Mouse (Mus musculus) hindbrain, embryonic 13.5 days (tissue): Measurements from ENCODE around the gene Nccrp1. TPM values are rescaled to one million over a fixed set of nuclear protein-coding genes. Genes with fewer than 3 reads are reported as not detected.
A peak's percentile ranks its signal among the peaks of the same experiment; 100 is the strongest.

Source experiments
- ATAC-seq: fragments of 200-750 bp; cut with Nextera tagmentation; 2 replicates; pipeline ENCODE4 v1.8.0; 2017; ENCODE audit warnings: moderate TSS enrichment; ENCODE audit not compliant: low FRiP score
- H3K27ac ChIP-seq: fragments of 300-500 bp; sonication (generic); 2 replicates; pipeline ENCODE4 v1.5.1; 2015; ENCODE audit warnings: inconsistent platforms, mild to moderate bottlenecking, moderate library complexity
- H3K27me3 ChIP-seq: fragments of 300-500 bp; sonication (generic); 2 replicates; pipeline ENCODE4 v1.6.1; 2015; ENCODE audit warnings: mild to moderate bottlenecking, inconsistent platforms
- H3K36me3 ChIP-seq: fragments of 300-500 bp; sonication (generic); 2 replicates; pipeline ENCODE4 v1.6.1; 2015; ENCODE audit warnings: mild to moderate bottlenecking, inconsistent platforms
- H3K4me1 ChIP-seq: fragments of 300-500 bp; sonication (generic); replicated peaks from 2 replicates; pipeline ENCODE4 v1.6.1; 2015; ENCODE audit warnings: inconsistent platforms
- H3K4me2 ChIP-seq: fragments of 300-500 bp; sonication (generic); 2 replicates; pipeline ENCODE4 v1.6.1; 2015; ENCODE audit warnings: inconsistent platforms, mild to moderate bottlenecking, moderate library complexity
- H3K4me3 ChIP-seq: fragments of 300-500 bp; sonication (generic); 2 replicates; pipeline ENCODE4 v1.5.1; 2015; ENCODE audit warnings: mild to moderate bottlenecking, inconsistent platforms
- H3K9ac ChIP-seq: fragments of 300-500 bp; sonication (generic); 2 replicates; pipeline ENCODE4 v1.6.1; 2015; ENCODE audit warnings: mild to moderate bottlenecking, inconsistent platforms
- H3K9me3 ChIP-seq: fragments of 300-500 bp; sonication (generic); 2 replicates; pipeline ENCODE4 v1.6.1; 2016; ENCODE audit warnings: inconsistent platforms
- WGBS: fragments of 180-500 bp; shearing (Covaris S2); methylation state at CpG from one replicate; pipeline ENCODE4 v1.1.7; 2015; 5-methylcytosine and 5-hydroxymethylcytosine counted together
- polyA plus RNA-seq: library from polyadenylated mRNA; unstranded; fragments of >200 nt; fragmentation: Nextera tagmentation; extraction: Ambion mirVana; gene quantifications from 2 replicates; pipeline ENCODE4 v1.2.1, GENCODE M21; 2015

The Nccrp1 gene
- polyA plus RNA-seq, 1 experiment from 2014 or later = not detected

DNA sequence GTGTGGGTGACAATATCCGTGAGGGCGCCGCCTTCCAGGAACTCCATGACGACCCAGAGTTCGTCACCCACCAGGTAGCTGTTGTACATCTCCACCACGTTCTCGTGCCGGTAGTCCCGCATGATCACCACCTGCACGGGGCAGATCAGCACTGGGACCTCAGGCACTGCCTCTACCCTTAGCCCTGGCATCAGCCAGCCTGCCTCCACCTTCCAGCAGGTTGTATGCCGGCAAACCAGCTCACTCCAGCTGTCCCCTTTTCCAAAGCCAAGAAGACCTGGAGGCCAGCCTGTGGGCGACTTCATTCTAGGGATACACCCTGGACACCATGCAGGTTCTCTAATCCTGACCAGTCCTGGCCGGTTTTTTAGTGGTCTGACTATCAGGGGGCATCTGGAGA, 15.9 kb upstream of the Nccrp1 start:
- Histone ChIP-seq H3K27ac (no peak overlapping the region), H3K4me1 (no peaks in the 10 kb centered on the region), H3K36me3 (peaks cover 92% of the 10 kb centered on the region), H3K4me2 (no peak overlapping the region), H3K4me3 (no peak overlapping the region), H3K9me3 (no peaks in the 10 kb centered on the region), H3K27me3 (no peaks in the 10 kb centered on the region), H3K9ac (no peak overlapping the region)
- ATAC-seq = no peak
- 93% methylated on average over 13 of the region's 13 CpGs for WGBS

DNA sequence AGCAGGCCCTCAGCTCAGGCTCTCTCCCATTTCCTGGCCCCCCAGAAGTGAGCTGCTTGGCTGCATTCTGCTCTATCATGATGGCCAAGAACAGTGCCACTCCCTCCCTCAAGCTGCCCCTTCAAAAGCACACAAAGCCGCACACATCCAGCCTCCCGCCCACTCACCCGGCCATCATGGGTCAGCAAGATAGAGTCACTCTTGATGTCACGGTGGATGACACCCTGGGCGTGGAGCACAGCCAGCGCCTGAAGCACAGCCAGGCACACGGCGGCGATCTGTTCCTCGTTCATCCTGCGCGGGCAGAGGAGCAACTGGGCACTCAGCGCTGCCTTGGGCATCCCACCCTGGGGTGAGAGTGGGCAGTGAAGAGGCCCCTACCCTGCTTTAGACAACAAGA, 15.3 kb upstream of the Nccrp1 start:
- no peaks in the 10 kb centered on the region for H3K4me1 ChIP-seq
- H3K4me2 ChIP-seq = no peak overlapping the region
- WGBS = 79% methylated on average over 13 of the region's 13 CpGs
- H3K27ac ChIP-seq = no peak overlapping the region
- H3K36me3 ChIP-seq = peaks cover 86% of the 10 kb centered on the region
- no peak overlapping the region for H3K4me3 ChIP-seq
- H3K9ac ChIP-seq = no peak overlapping the region
- H3K27me3 ChIP-seq = no peaks in the 10 kb centered on the region
- no peaks in the 10 kb centered on the region for H3K9me3 ChIP-seq
- ATAC-seq = no peak

DNA sequence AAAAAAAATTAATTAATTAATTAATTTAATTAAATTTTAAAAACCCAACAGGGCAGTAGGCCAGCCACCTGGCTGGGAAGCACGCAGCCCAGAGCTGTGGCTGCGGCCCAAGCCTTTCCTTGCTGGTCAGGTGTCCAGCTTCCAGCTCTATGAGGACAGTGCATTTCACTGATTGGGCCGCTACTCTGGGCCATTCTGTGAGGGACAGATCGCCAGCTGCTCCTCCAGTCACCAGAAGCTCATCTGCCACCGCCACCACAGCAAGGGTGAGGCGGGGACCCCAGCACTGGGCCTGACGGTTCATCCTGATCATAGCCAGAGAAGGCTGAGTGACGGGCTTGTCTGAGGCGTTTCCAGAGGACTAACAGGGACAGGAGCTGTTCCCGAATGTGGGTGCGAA, 14.9 kb upstream of the Nccrp1 start:
- no peaks in the 10 kb centered on the region for H3K4me1 ChIP-seq
- 91% methylated on average over 11 of the region's 11 CpGs for WGBS
- H3K9me3 ChIP-seq = no peaks in the 10 kb centered on the region
- no peak overlapping the region for H3K9ac ChIP-seq
- no peak overlapping the region for H3K27ac ChIP-seq
- no peak overlapping the region for H3K4me3 ChIP-seq
- peaks cover 82% of the 10 kb centered on the region for H3K36me3 ChIP-seq
- no peak overlapping the region for H3K4me2 ChIP-seq
- ATAC-seq = no peak
- H3K27me3 ChIP-seq = no peaks in the 10 kb centered on the region

DNA sequence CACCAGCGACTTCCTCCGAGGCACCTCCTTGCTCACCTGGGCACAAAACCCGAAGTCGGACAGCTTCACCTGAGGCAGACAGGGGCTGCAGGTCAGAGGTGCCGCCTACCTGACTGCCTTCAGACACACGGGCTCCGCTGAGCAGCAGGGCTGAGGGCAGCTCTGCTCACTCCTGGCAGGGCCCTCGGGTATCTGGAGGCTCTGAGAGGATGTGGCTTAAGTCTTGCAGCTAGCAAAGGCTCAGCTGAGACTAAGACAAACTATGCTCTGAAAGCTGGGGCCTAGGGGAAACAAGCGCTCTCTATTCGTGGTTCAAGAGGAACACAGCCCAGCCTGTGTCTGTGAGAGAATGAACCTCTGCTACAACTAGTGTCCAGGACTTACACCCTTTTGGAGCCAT, 13.8 kb upstream of the Nccrp1 start:
- WGBS = 96% methylated on average over 10 of the region's 10 CpGs
- ATAC-seq = no peak
- Histone ChIP-seq H3K4me2 (no peak overlapping the region), H3K4me3 (no peak overlapping the region), H3K27ac (no peak overlapping the region), H3K36me3 (peaks cover 71% of the 10 kb centered on the region), H3K27me3 (no peaks in the 10 kb centered on the region), H3K9ac (no peak overlapping the region), H3K9me3 (no peaks in the 10 kb centered on the region), H3K4me1 (peaks cover 3% of the 10 kb centered on the region; the same call in 1 of the 2 replicates)

DNA sequence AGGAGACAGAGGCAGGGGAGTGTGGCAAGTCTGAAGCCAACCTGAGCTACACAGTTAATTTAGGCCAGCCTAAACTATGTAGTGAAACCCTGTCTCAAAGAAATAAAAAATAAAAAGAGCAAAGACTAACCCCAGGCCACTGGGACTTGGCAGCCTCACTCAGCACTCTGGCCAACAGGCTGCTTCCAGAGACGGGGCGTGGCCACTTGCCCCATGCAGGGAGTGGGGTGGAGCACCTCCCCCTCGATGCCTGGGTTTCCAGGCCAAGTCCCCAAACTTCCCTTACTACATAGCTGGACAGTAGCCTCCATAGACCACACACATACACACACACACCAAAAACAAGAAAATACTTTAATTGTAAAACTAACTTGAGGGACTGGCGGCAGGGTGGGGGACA, 11.4 kb upstream of the Nccrp1 start:
- no peak overlapping the region for H3K4me3 ChIP-seq
- H3K27me3 ChIP-seq = no peaks in the 10 kb centered on the region
- WGBS = 71% methylated on average over 4 of the region's 4 CpGs
- H3K9me3 ChIP-seq = no peaks in the 10 kb centered on the region
- H3K4me1 ChIP-seq = peaks cover 5% of the 10 kb centered on the region; the same call in 1 of the 2 replicates
- H3K4me2 ChIP-seq = no peak overlapping the region
- H3K27ac ChIP-seq = no peak overlapping the region
- H3K9ac ChIP-seq = no peak overlapping the region
- no peak for ATAC-seq
- peaks cover 47% of the 10 kb centered on the region for H3K36me3 ChIP-seq

DNA sequence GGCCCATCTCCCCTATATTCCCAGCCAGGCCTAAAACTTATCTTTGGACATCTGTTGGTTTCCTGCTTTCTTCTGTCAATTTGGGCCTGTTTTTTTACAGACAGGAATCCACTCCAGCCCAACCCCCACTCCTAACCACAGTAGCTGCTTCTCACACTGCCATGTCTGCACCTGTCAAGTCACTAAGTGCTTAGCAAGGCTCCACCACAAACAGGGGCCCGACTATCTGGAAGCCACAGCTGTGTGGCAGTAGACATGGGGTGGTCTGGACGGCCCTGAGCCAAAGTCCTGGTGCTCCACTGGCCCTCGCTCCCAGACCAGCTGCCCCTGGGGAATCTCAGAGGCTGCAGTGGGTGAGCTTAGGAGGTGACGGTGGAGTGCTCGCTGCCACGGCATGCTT, 10.7 kb upstream of the Nccrp1 start:
- H3K27me3 ChIP-seq = no peaks in the 10 kb centered on the region
- no peak overlapping the region for H3K9ac ChIP-seq
- H3K9me3 ChIP-seq = no peaks in the 10 kb centered on the region
- 0 out of 2 replicates have a peak overlapping the region, but pooled peaks have one; percentile 48 for H3K27ac ChIP-seq
- no peak overlapping the region for H3K4me3 ChIP-seq
- no peak for ATAC-seq
- H3K36me3 ChIP-seq = peaks cover 39% of the 10 kb centered on the region
- WGBS = 88% methylated on average over 6 of the region's 6 CpGs
- H3K4me1 ChIP-seq = peaks cover 5% of the 10 kb centered on the region; the same call in 1 of the 2 replicates
- no peak overlapping the region for H3K4me2 ChIP-seq

DNA sequence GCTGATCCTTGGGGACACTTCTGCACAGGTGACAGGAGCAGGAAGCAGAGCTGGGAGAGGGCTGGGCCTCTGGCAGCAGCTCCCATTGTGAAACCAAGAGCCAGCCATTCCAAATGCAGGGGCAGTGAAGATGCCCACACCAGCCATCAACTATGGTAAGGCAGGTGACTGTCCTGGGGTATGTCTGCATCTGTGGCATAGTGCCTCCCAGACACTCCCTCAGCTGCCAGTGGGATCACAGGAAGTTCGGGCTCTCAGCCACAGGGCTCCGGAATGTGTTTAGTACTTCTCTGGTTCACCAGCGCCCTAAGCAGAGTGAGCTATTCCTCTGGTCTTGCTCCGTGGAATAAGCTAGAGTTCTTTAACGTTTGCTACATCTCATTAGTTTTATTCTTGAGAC, 10.0 kb upstream of the Nccrp1 start:
- Histone ChIP-seq H3K9ac (no peak overlapping the region), H3K4me3 (no peak overlapping the region), H3K27me3 (no peaks in the 10 kb centered on the region), H3K9me3 (no peaks in the 10 kb centered on the region), H3K36me3 (peaks cover 33% of the 10 kb centered on the region), H3K4me1 (peaks cover 5% of the 10 kb centered on the region; the same call in 1 of the 2 replicates), H3K27ac (no peak overlapping the region), H3K4me2 (no peak overlapping the region)
- WGBS = 79% methylated on average over 5 of the region's 5 CpGs
- ATAC-seq = no peak

DNA sequence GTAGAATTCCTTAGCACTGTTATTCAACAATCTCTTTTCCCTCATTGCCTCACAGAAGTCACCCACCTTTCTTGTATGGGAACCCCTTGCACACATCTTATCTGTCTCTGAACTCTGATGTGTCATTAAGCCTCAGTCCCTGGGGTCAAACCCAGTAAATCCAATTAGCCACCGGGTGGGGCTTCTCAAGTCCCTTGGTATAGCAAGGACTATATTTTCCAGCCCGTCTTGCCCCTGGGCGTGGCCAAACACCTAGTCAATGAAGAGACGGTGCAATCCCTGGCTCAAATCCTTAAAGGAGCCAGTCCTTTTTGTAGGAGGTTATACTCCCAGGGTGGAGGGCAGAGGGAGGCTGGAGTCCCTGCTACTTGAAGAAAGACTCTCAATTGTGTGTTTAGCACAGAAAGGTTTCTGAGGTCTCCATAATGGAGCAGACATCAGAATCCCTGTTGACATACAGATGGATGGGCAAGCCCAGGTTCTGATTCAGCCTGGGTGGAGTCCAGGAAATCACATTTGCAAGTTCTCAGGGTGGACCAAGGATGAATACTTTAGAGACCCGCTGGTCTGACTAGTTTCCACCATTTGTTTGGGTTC, 9.0 kb upstream of the Nccrp1 start:
- Histone ChIP-seq H3K4me2 (no peak overlapping the region), H3K4me1 (peaks cover 5% of the 10 kb centered on the region; the same call in 1 of the 2 replicates), H3K4me3 (no peak overlapping the region), H3K27me3 (no peaks in the 10 kb centered on the region), H3K27ac (no peak overlapping the region), H3K36me3 (peaks cover 27% of the 10 kb centered on the region), H3K9ac (no peak overlapping the region), H3K9me3 (no peaks in the 10 kb centered on the region)
- 31% methylated on average over 5 of the region's 5 CpGs for WGBS
- ATAC-seq = no peak

DNA sequence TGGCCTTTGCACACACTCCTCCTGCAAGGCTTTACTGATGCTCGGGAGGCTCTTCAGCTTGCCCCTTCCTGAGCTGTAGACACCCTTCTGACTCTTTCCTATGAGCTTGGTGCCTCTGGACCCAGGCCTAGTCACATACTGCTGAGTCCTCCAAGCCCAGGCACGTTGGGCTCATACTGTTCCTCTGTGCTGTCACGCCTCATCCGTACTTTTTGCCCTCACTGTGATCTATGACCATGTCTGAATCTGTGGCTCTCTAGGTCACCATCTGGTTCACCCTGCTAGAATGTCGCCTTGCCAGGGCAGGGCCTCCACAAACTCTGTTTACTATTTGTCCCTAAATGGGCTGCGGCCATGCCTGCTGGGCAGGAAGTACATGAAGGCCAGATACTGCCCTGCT, 6.0 kb upstream of the Nccrp1 start:
- Histone ChIP-seq H3K27me3 (peaks cover 6% of the 10 kb centered on the region), H3K4me2 (no peak overlapping the region)

DNA sequence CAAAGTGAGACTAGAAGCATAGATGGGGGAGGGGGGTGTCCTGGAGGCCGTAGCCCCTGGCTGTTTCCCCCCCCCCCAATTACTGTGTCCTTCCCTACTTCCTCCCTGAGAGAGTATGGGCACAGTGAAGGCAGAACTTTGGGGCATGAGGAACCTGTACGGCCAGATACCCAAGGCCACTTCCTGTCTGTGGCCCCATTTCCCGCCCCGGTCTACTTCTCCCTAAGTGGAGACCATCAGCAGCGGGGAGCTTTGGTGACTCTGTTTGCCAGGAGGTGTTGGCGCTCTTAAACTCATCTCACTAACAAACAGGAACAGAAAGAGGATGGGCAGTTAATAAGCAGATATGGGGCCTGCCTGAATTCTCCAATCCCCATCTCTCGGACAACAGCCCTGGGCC, 574 bp upstream of the Nccrp1 start:
- H3K27me3 ChIP-seq = peaks cover 55% of the 10 kb centered on the region
- ATAC-seq = no peak
- no peak overlapping the region for H3K4me2 ChIP-seq
- peaks cover 28% of the 10 kb centered on the region for H3K4me1 ChIP-seq
- H3K9ac ChIP-seq = no peak overlapping the region
- WGBS = 81% methylated on average over 6 of the region's 7 CpGs
- no peak overlapping the region for H3K27ac ChIP-seq
- H3K9me3 ChIP-seq = no peaks in the 10 kb centered on the region
- H3K36me3 ChIP-seq = no peaks in the 10 kb centered on the region
- no peak overlapping the region for H3K4me3 ChIP-seq

More for the DNA sequence above, 6.0 kb upstream of the Nccrp1 start:
- Histone ChIP-seq H3K4me3 (no peak overlapping the region), H3K9me3 (no peaks in the 10 kb centered on the region), H3K36me3 (no peaks in the 10 kb centered on the region), H3K4me1 (peaks cover 5% of the 10 kb centered on the region; the same call in 1 of the 2 replicates), H3K27ac (no peak overlapping the region), H3K9ac (no peak overlapping the region)
- WGBS = 92% methylated on average over 6 of the region's 6 CpGs
- ATAC-seq = no peak

DNA sequence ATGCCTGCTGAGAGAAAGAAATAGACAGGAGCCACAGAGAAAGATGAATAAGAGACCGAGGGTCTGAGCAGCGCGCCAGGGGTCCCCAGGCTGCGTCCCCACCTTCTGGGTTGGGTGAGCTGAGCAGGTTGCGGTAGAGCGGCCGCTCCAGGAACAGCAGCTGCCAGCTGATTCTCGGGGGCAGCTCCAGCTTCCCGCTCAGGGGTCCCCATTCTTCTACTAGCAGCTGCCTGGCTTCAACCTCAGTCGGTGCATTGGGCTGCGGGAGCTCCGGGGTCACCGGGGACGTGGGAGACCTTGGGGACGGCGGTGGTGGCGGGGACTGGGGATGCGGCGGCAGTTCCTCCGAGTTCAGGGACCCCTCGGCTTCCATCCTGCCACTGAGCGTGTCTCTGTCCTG, 405 bp downstream of the Nccrp1 start:
- peaks cover 28% of the 10 kb centered on the region for H3K4me1 ChIP-seq
- no peak overlapping the region for H3K27ac ChIP-seq
- H3K4me2 ChIP-seq = peak overlapping the region; percentile 61
- 2% methylated on average over 22 of the region's 22 CpGs for WGBS
- peak overlapping the region; percentile 37 for H3K4me3 ChIP-seq
- H3K36me3 ChIP-seq = no peaks in the 10 kb centered on the region
- peak overlapping the region; percentile 62 for H3K9ac ChIP-seq
- no peaks in the 10 kb centered on the region for H3K9me3 ChIP-seq
- no peak for ATAC-seq
- H3K27me3 ChIP-seq = peaks cover 55% of the 10 kb centered on the region

DNA sequence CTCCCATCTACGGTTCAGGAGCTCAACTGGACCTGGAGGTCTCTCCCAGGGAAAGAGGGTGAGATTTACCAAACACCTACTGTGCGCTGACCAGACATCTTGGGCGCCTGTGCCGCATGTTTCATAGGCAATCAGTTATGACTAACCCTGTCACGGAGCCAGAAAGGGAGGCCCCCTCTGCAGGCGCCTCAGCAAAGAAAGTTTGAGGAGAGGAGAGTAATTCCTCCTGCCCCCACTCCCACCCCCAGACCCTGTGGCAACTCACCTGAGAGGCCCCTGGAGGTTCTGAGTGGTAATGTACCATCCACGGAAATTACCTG, 1.2 kb downstream of the Nccrp1 start:
- Histone ChIP-seq H3K4me1 (peaks cover 28% of the 10 kb centered on the region), H3K27ac (no peak overlapping the region), H3K4me3 (no peak overlapping the region), H3K9me3 (no peaks in the 10 kb centered on the region), H3K4me2 (peak overlapping the region; percentile 61; the same call in 1 of the 2 replicates), H3K27me3 (peaks cover 55% of the 10 kb centered on the region), H3K9ac (no peak overlapping the region), H3K36me3 (no peaks in the 10 kb centered on the region)
- no peak for ATAC-seq
- WGBS = 53% methylated on average over 7 of the region's 7 CpGs

DNA sequence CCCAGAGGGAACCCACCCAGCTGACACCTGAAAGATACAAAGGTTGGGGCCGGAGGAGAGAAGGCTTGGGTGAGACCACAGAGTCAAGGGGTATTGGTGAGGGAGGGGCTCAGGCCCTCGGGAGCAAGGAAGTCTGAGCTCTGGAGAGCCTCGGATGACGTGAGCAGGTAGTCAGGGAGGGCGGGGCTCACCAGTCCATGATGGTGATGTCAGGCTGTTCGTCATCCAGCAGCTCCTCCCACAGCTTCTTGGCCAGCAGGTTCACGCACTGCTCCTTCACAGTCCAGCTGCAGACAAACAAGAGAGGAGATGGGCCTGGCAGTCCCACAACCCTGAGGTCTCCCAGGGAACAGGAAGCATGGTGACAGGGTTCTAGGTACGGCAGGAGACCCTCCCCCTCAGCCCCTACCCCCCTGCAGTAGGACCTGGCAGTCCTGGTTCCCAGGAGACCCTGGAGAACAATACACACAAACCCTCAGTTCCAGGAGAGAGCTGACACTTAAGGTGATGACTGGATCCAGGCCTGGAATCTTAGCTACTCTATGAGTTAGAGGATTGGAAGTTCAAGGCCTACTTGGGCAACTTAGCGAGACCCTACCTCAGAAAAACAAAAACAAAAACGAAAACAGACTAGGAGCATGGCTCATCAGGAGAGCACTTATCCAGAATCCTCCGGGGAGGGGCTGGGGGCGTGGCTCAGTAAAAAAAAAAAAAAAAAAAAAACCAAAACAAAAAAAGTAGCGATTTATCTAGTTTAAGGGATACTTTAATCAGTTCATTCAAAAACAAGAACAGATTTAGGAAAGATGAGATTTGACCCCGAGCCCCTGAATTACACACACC, 1.8 kb downstream of the Nccrp1 start:
- Histone ChIP-seq H3K9ac (no peak overlapping the region), H3K27ac (no peak overlapping the region), H3K36me3 (no peaks in the 10 kb centered on the region), H3K4me3 (no peak overlapping the region), H3K4me2 (no peak overlapping the region), H3K27me3 (peaks cover 55% of the 10 kb centered on the region), H3K4me1 (peaks cover 28% of the 10 kb centered on the region), H3K9me3 (no peaks in the 10 kb centered on the region)
- WGBS = 24% methylated on average over 14 of the region's 14 CpGs
- ATAC-seq = 0 out of 2 replicates have a peak, but pooled peaks have one; percentile 39
